Mouse (Mus musculus) embryonic fibroblast, embryonic 13.5 days (primary cell): ENCODE results near the gene Grik5.

Source experiments
- CTCF ChIP-seq: IDR thresholded peaks from 2 replicates; pipeline ENCODE4 v1.5.1; 2011; ENCODE audit warnings: mild to moderate bottlenecking, control low read depth, low read length, moderate library complexity, borderline replicate concordance; ENCODE audit not compliant: insufficient read depth
- POLR2A ChIP-seq: IDR thresholded peaks from 2 replicates; pipeline ENCODE4 v1.6.1; 2011; ENCODE audit warnings: low read depth, mild to moderate bottlenecking, control low read depth, low read length, moderate library complexity

GRCm38 (mm10) chr7:24974893-24975595 lies 97.1 kb downstream of the Grik5 start:
- TF ChIP-seq CTCF (no peak), POLR2A (no peak)
